Mouse (Mus musculus): ENCODE data around the gene Zfp286.

DNA sequence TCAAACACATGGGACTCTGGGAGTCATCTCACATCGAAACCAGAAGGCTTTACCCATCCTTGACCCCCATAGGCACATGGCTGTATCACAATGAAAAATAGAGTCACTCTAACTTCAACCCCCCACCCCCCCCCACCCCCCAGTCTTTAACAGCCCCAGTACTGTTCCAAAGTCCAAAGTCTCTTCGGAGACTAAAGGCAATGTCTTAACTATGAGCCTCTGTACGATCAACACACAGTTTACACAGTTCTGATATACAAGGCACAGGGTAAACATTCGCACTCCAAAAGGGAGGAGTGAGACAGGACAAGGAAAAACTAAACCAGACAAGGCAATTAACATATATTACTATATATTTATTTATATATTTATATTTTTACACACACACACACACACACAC is 37.9 kb upstream of the Zfp286 start:
- TF ChIP-seq CTCF (IDR thresholded peaks at IDR 0.05; ENCODE audit: insufficient read depth, low read length) (no peak), POLR2A (IDR thresholded peaks at IDR 0.05; ENCODE audit: borderline replicate concordance, extremely low read depth, low read depth, low read length) (no peak)
